Mouse (Mus musculus) E14TG2a.4 (cell line): ENCODE results near the gene Flcn.

Source experiments
- H3K27me3 ChIP-seq: 2 replicates; pipeline ENCODE4 v1.6.1; 2014; ENCODE audit warnings: low read length, control low read depth; ENCODE audit not compliant: insufficient read depth
- H3K36me3 ChIP-seq: 2 replicates; pipeline ENCODE4 v1.6.1; 2014; ENCODE audit warnings: low read length, control low read depth; ENCODE audit not compliant: insufficient read depth
- H3K4me1 ChIP-seq: replicated peaks from 2 replicates; pipeline ENCODE4 v1.6.1; 2014; ENCODE audit warnings: low read depth, low read length, control low read depth
- H3K4me3 ChIP-seq: replicated peaks from 2 replicates; pipeline ENCODE4 v1.5.1; 2014; ENCODE audit warnings: mild to moderate bottlenecking, low read length
- H3K9me3 ChIP-seq: 2 replicates; pipeline ENCODE4 v1.6.1; 2014; ENCODE audit warnings: low read length, control low read depth
- CTCF ChIP-seq: conservative IDR thresholded peaks from 2 replicates; pipeline ENCODE4 v1.5.1; 2014; ENCODE audit warnings: low read length
- NANOG ChIP-seq: IDR thresholded peaks from 2 replicates; pipeline ENCODE4 v1.6.1; 2014; ENCODE audit warnings: borderline replicate concordance, low read length, mixed read lengths
- POU5F1 ChIP-seq: IDR thresholded peaks from 2 replicates; pipeline ENCODE4 v1.6.1; 2014; ENCODE audit warnings: low read length, borderline replicate concordance

Flcn gene

GRCm38 (mm10) chr11:59769738-59770137, 40.1 kb downstream of the Flcn start:
- Histone ChIP-seq H3K4me3 (no peak overlapping the region), H3K36me3 (peaks cover 98% of the 10 kb centered on the region), H3K27me3 (no peaks in the 10 kb centered on the region), H3K9me3 (no peaks in the 10 kb centered on the region), H3K4me1 (0 out of 2 replicates have a peak, but pooled peaks cover 3% of the 10 kb centered on the region)
- TF ChIP-seq CTCF (no peak), POU5F1 (no peak), NANOG (no peak)

GRCm38 (mm10) chr11:59769307-59769706, 40.5 kb downstream of the Flcn start:
- no peak for TF ChIP-seq POU5F1
- TF ChIP-seq CTCF = no peak
- no peak for TF ChIP-seq NANOG
- peaks cover 98% of the 10 kb centered on the region for H3K36me3 ChIP-seq

GRCm38 (mm10) chr11:59760796-59761195, 49.0 kb downstream of the Flcn start:
- H3K27me3 ChIP-seq = no peaks in the 10 kb centered on the region
- peaks cover 8% of the 10 kb centered on the region for H3K4me1 ChIP-seq
- TF ChIP-seq CTCF (no peak), NANOG (no peak), POU5F1 (no peak)
- peaks cover 92% of the 10 kb centered on the region for H3K36me3 ChIP-seq
- H3K9me3 ChIP-seq = no peaks in the 10 kb centered on the region
- H3K4me3 ChIP-seq = no peak overlapping the region

More at GRCm38 (mm10) chr11:59769307-59769706, 40.5 kb downstream of the Flcn start:
- H3K4me3 ChIP-seq = no peak overlapping the region
- H3K9me3 ChIP-seq = no peaks in the 10 kb centered on the region
- 0 out of 2 replicates have a peak, but pooled peaks cover 3% of the 10 kb centered on the region for H3K4me1 ChIP-seq
- H3K27me3 ChIP-seq = no peaks in the 10 kb centered on the region

GRCm38 (mm10) chr11:59759626-59760025, 50.2 kb downstream of the Flcn start:
- no peaks in the 10 kb centered on the region for H3K27me3 ChIP-seq
- no peak overlapping the region for H3K4me3 ChIP-seq
- no peaks in the 10 kb centered on the region for H3K9me3 ChIP-seq
- TF ChIP-seq CTCF = no peak
- no peak for TF ChIP-seq POU5F1
- TF ChIP-seq NANOG = no peak
- H3K36me3 ChIP-seq = peaks cover 92% of the 10 kb centered on the region
- peaks cover 8% of the 10 kb centered on the region for H3K4me1 ChIP-seq

GRCm38 (mm10) chr11:59759178-59759577, 50.6 kb downstream of the Flcn start:
- Histone ChIP-seq H3K36me3 (peaks cover 90% of the 10 kb centered on the region), H3K4me1 (peaks cover 8% of the 10 kb centered on the region), H3K9me3 (no peaks in the 10 kb centered on the region), H3K4me3 (no peak overlapping the region), H3K27me3 (no peaks in the 10 kb centered on the region)
- TF ChIP-seq POU5F1 = no peak
- no peak for TF ChIP-seq NANOG
- TF ChIP-seq CTCF = no peak

- TF ChIP-seq CTCF (no peak), NANOG (no peak)
- no peak overlapping the region for H3K4me3 ChIP-seq
- H3K4me1 ChIP-seq = peaks cover 8% of the 10 kb centered on the region
- H3K27me3 ChIP-seq = no peaks in the 10 kb centered on the region
- no peaks in the 10 kb centered on the region for H3K9me3 ChIP-seq
- H3K36me3 ChIP-seq = peaks cover 90% of the 10 kb centered on the region
These were observed 51.4 kb downstream of the Flcn start for GRCm38 (mm10) chr11:59758191-59758985.

GRCm38 (mm10) chr11:59756351-59756750, 53.5 kb downstream of the Flcn start:
- Histone ChIP-seq H3K4me3 (no peak overlapping the region), H3K9me3 (no peaks in the 10 kb centered on the region), H3K4me1 (peaks cover 8% of the 10 kb centered on the region), H3K36me3 (peaks cover 97% of the 10 kb centered on the region), H3K27me3 (no peaks in the 10 kb centered on the region)
- no peak for TF ChIP-seq CTCF
- TF ChIP-seq POU5F1 = no peak
- TF ChIP-seq NANOG = no peak

GRCm38 (mm10) chr11:59754504-59754903, 55.3 kb downstream of the Flcn start:
- H3K4me1 ChIP-seq = peaks cover 8% of the 10 kb centered on the region
- no peak overlapping the region for H3K4me3 ChIP-seq
- peaks cover 96% of the 10 kb centered on the region for H3K36me3 ChIP-seq
- no peaks in the 10 kb centered on the region for H3K9me3 ChIP-seq
- no peaks in the 10 kb centered on the region for H3K27me3 ChIP-seq
- TF ChIP-seq NANOG (no peak), POU5F1 (no peak), CTCF (no peak)
